Mouse (Mus musculus) C2C12 (cell line): Measurements from ENCODE around the gene Ank2.

ENCODE experiments used
- CEBPB ChIP-seq: IDR thresholded peaks from one replicate; pipeline ENCODE4 v1.6.1; 2011; ENCODE audit warnings: low read depth, mild to moderate bottlenecking, control low read depth, moderate library complexity
- CTCF ChIP-seq: IDR thresholded peaks from one replicate; pipeline ENCODE4 v1.5.1; 2011; ENCODE audit not compliant: control insufficient read depth, insufficient read depth, insufficient read length
- MYOD1 ChIP-seq: IDR thresholded peaks from one replicate; pipeline ENCODE4 v1.6.1; 2011; ENCODE audit warnings: low read depth; ENCODE audit not compliant: control insufficient read depth, insufficient read length
- USF1 ChIP-seq: IDR thresholded peaks from one replicate; pipeline ENCODE4 v1.6.1; 2011; ENCODE audit warnings: low read depth, mild to moderate bottlenecking, control low read depth, moderate library complexity

GRCm38 (mm10) chr3:127348926-127349325 is 150.2 kb downstream of the Ank2 start:
- TF ChIP-seq CTCF (no peak), CEBPB (no peak), MYOD1 (no peak), USF1 (no peak)
